Mouse (Mus musculus) MN1 (cell line): ENCODE data around the gene Gm44511.
"Not testable (repeated sequence)": the region's sequence is repeated elsewhere in the genome, so short reads cannot be mapped to it uniquely, and the experiment has no call there.

Experiments
- DNase-seq: peaks from one replicate; pipeline ENCODE4 v3.0.0-alpha.2; 2016; ENCODE audit warnings: low spot score

Gm44511 gene

DNA sequence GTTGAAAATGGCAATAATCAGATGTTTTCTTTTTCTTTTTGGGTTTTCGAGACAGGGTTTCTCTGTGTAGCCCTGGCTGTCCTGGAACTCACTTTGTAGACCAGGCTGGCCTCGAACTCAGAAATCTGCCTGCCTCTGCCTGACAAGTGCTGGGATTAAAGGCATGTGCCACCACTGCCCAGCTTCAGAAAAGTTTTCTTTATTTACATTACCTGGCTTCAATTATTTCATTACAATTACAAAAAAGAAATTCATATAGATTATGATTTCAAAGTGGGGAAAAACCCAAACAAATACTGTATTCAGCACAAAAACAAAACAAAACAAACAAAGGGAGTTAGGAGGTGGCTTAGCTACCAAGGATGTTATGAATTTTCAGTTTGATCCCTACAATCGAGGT is 14.6 kb upstream of the Gm44511 start:
- not testable (repeated sequence) for DNase-seq

DNA sequence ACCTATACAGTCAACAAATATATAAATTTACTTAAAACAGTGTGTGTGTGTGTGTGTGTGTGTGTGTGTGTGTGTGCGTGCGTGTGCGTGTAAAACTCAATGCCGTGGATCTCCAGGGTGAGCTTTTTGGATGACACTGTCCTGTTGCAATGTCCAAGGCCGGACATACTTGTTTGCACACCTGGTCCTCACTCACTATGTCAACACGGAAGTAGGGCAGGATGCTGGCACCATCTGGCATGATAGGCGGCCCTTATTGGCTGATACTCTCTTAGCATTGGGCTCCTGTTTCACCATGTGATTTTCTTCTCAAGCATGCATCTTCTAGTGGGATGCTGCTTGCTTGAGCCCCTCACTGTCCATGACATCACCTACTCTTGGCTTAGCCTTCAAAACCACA is 13.8 kb upstream of the Gm44511 start:
- DNase-seq, result no peak

DNA sequence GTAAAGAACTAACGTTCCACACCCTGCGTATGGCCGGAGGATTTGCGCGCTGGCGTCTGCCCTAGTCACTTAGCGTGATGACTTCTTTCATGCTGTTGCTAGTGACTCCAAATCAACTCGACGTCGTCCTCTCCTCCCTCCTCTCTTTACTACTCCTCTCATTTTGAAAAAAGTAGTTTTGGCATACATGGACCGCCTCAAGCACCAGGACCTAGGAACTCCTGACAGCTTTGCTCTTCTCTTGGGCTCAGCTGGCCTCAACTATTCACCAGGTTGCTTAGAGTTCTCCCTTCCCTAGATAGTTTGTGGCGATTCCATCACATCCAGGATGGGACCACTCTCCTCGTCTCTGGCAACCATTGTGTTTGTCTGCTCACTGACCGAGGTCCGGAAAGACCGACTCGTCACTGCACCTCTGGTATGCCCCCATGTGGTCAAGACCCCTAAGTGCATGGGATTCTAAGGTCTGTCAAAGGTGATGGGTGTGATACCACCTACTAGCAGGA is 13.2 kb upstream of the Gm44511 start:
- peak; percentile 45 for DNase-seq

- DNase-seq, result peak; percentile 82
Observed at GRCm38 (mm10) chr6:128838342-128839265, 12.5 kb upstream of the Gm44511 start.

- no peak for DNase-seq
Observed at GRCm38 (mm10) chr6:128837454-128838341, 11.6 kb upstream of the Gm44511 start.

DNA sequence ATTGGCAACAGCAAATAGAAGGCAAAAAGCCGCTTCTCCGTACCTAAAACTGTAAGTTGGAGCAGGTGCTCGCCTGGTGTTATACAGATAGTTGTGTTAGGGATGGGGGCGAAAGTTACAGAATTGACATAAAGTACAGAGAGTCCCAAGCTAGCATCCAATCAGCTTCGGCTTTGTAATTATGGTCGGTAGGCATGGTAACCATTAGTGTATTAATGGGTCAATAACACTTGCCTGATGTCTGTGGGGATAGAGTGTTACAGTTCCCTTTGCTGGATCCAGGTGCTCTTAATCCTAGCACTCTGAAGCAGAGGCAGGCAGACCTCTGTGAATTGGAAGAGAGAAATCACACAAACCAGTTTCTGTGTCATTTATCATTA is 10.8 kb upstream of the Gm44511 start:
- DNase-seq, result no peak

- no peak for DNase-seq
Observed at GRCm38 (mm10) chr6:128836191-128836954, 10.3 kb upstream of the Gm44511 start.

DNA sequence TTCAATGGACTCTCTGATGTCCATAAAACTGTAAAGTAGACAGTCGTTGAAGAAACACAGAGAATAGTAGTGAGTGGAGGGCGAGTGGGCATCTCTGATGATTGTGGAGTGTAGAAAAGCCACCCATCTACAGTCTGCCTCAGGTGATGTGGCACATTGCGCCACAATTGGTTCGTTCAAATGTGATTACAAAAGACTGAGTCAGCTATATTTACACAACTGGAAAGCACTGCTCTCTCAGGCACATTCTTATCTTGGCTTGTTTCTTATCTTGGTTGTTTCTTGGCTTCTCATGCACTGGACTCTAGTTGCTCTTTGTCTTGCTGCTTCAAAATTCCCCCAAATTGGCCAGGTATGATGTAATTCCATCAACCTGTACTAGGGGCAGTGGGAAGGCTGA is 9.5 kb upstream of the Gm44511 start:
- no peak for DNase-seq

GRCm38 (mm10) chr6:128833046-128833445 is 6.9 kb upstream of the Gm44511 start:
- DNase-seq, result no peak

- no peak for DNase-seq
Observed at GRCm38 (mm10) chr6:128829837-128830236, 3.7 kb upstream of the Gm44511 start.

GRCm38 (mm10) chr6:128826781-128827180 is 666 bp upstream of the Gm44511 start:
- no peak for DNase-seq

DNA sequence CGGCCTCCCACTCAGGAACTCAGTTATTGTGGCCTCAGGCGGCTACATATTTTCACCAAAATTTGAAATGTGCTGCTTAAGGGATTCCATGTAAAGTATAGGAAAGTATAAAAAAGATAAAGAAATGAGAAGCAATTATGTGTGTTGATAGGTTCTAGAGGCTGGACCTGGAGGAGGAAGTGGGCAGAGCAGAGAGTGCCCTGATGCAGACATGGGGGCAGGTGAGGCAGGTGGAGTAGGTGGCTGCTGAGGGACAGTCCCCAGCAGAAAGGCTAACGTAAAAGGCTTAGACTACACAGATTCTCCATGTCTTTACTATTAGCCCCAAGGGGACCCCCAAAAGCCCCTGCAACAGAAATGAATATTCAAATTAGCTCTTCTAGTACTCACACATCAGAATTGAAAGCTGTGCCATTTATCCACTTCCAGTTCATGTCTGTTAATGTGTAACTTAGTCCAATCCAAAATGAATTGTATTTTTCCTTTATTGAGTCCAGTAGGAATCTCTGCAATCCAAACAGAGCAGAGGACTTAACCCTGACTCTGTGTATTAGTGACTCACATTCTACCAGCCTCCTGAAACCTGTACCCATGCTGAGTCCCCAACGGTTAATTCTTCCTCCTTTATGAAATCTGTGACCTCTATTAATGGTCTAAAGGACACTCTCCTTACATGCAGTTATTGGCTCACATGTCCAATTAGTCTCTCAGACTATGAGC is 7.9 kb downstream of the Gm44511 start:
- no peak for DNase-seq

- no peak for DNase-seq
Observed at GRCm38 (mm10) chr6:128808532-128808931, 17.6 kb downstream of the Gm44511 start.

DNA sequence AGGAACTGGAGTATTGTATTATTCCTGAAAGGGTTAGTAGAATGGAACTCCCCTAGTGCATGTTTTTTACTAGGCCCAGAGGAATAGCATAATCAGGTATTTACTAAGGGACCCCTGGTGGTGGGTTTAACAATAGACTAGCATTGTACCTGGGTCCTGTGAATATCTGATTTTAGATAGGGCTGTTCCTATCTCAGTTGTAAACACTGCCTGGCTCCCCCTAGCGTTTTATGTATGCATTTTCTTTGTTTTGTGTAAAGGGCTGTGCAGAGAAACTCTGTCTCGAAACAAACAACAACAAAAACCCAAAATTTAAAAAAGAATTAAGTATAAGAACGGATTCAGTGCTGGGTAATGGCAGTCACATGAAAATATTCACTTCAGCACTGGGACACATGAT is 19.1 kb downstream of the Gm44511 start:
- no peak for DNase-seq

GRCm38 (mm10) chr6:128804823-128805640 is 21.1 kb downstream of the Gm44511 start:
- DNase-seq, result not testable (repeated sequence)

GRCm38 (mm10) chr6:128802999-128803857 is 22.9 kb downstream of the Gm44511 start:
- peak; percentile 82 for DNase-seq

DNA sequence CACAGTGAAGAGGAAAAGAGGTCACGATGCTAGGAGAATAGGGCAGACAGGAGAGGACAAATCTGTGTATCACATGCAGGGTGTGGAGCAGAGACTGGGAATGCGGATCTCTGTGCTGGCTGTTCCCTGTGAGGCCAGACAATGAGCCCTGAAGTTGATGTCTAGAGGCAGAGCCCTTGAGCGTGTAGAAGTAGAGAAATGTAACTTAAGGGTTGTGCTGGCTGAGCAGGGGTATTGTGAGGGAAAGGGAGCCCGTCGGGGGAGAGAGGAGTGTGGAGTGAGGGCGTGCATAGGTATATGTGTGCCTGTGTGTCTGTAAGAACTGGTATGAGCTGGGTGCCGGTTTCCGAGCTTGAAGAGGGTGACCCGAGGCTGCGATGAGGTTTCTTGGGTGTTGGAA is 23.6 kb downstream of the Gm44511 start:
- no peak for DNase-seq

DNA sequence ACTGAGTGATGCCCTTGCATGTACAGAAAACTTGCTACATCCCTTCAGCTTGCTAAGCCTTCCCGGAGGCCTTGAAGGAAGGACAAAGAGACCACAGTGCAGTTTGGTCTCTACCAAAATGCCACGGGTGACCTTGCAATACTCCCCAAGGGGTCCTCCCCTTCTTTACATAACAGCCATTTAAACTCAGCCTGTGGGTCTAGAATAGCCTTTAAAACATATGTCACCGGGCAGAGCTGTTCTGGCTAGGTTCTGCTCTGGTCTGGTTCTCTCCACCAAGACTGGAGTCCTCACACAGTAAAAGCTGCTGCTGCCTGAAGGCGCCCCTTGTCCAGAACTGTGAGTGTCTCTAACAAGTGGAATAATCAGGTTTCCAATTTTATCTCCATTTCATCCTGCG is 25.4 kb downstream of the Gm44511 start:
- DNase-seq, result not testable (repeated sequence)

- DNase-seq, result no peak
Observed at GRCm38 (mm10) chr6:128799896-128800270, 26.2 kb downstream of the Gm44511 start.
